Mouse (Mus musculus) T-helper 17 cell (primary cell): ENCODE data around the gene Gm28553.
"Not testable (repeated sequence)": the region's sequence is repeated elsewhere in the genome, so short reads cannot be mapped to it uniquely, and the experiment has no call there.

Experiments
- in situ Hi-C, 2 experiments: fragments of 300-600 bp; cut with MboI, MseI; formaldehyde crosslinking; loops; 1 replicate in 1 of 2; 2 replicates in 1 of 2; pipeline ENCODE4 v1.15.1; 2025; ENCODE audit warnings: high pct_unique_total_duplicates in 2 of 2

The Gm28553 gene

DNA sequence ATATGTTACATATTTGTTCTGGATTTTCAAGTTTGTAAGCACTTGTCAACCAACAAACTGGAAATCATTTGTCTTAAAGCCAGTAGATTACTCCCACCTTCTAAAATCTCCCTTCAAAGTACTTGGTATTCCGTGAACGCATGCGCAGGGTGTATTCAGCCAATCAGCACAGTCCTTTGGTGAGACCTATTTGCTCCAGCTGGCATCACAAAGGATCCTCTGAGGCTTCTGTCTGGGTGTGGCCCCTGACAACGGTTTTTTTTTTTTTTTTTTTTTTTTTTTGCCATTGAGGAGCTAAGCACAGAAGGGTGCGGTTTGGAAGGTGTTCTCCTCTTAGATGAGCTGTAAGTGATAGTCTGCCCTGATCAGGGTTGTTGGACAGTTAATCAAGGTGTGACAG lies at the start of gene Gm28553:
Gene Gm28553, plus strand, starts transcription at position 301 of the 400 bp plus-strand sequence.
- in situ Hi-C loops: not testable (repeated sequence)
